Mouse (Mus musculus) B cell, adult (primary cell): ENCODE results near the gene Sh3kbp1. TPM values are rescaled to one million over a fixed set of nuclear protein-coding genes. Genes with fewer than 3 reads are reported as not detected.

ENCODE experiments used
- total RNA-seq: library from RNA; stranded (reverse); gene quantifications from 4 replicates; pipeline ENCODE4 v1.2.4, GENCODE M21; 2023; ENCODE audit not compliant: inconsistent age

Gene Sh3kbp1
- total RNA-seq: 210 to 230 TPM (median 220 TPM) in 4 replicates

DNA sequence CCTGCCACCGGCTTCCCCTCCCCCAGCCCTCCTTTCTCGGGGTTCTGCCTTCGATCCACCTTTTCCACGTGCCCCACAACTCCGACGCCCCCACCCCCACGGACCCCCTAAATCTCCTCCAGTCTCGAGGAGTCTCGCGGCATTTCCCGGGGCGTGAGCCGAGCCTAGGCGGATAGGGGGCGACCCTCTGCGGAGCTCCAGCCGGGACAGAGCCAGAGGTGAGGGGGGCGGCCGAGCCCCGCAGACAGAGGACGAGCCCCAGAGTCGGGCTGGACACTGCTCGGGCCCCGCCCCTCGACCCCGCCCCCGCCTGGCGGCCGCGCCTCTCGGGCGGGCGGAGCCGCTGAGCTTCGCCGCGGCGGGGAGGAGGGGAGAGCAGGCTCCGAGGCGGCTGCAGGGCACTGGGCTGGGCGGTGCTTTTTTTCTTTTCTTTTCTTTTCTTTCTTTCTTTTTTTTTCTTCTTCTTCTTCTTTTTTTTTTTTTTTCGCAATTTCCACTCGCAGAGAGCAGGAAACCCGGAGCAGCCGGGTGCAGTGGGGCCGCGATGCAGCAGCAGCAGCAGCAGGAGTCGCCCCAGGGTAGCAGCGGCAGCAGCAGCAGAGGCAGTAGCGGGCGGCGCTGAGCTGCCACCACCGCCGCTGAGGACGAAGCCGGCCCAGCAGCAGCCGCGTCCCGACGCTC lies at the start of gene Sh3kbp1:
Gene Sh3kbp1, plus strand, starts transcription at position 366 of the 681 bp plus-strand sequence.

DNA sequence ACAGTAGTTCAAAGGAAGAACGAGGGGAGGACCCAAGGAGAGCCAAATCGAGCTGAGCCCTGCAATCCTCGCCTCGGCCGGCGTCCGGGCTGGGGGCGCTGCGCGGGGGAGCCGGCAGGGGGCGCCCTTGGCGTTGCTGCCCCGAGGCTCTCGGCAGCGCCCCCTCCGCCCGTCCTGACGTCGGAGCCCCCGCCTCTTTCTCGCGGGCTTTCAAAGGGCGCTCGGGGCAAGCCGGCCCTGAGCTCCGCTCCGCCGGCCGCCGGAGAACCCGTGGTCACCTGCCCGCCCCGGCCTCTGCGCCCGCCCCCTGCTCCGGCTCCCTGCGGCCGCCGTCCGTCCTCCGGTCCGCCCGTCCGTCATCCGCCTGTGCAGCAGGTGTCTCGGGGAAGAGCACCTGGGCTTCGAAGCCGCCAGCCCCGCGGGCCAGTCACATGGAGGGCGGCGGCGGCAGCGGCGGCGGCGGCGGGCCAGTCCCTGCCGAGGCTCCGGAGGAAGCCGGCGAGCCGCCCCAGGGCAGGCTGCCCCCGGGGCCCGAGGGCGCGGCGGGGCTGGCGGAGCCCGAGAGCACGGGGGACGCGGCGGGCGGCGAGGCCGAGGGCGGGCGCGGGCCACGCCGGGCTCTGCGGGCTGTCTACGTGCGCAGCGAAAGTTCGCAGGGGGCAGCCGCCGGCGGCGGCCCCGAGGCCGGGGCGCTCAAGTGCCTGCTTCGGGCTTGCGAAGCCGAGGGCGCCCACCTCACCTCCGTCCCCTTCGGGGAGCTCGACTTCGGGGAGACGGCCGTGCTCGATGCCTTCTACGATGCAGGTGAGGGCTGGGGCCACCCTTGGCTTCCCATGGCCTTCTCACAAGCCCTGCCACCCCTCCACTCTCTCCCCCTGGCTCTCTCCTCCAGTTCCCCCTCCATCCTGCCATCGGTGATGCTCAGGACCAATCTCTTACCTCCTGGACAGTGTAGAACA lies 361.2 kb downstream of the Sh3kbp1 start, which contains the start of gene Map3k15:
Gene Map3k15, plus strand, starts transcription at position 432 of the 959 bp plus-strand sequence.

Other genes starting within 250 kb of the Sh3kbp1 start
- gene Map7d2, start 212.7 kb upstream of the Sh3kbp1 start, total RNA-seq: not detected in 4 replicates
- 36.9 to 43.3 TPM (median 41.2 TPM) in 4 replicates for gene Bclaf3, start 100.6 kb upstream of the Sh3kbp1 start, total RNA-seq